Mouse (Mus musculus) adrenal gland, adult 8-10 months (tissue): ENCODE measurements around the gene Zfp280b. TPM values are rescaled to one million over a fixed set of nuclear protein-coding genes. Genes with fewer than 3 reads are reported as not detected.
"Not testable (repeated sequence)": the region's sequence is repeated elsewhere in the genome, so short reads cannot be mapped to it uniquely, and the experiment has no call there.

ENCODE experiments used
- DNase-seq: peaks from one replicate; pipeline ENCODE4 v3.0.0; 2022
- total RNA-seq, 4 experiments: library from RNA; stranded (reverse); gene quantifications; 2 replicates each; pipeline ENCODE4 v1.2.4; 2022

Gene Zfp280b
- total RNA-seq = 10 to 100 TPM in 2 of 4 experiments, 1 to 10 TPM in 2; 8.7 to 10.4 (median 9.5) TPM

DNA sequence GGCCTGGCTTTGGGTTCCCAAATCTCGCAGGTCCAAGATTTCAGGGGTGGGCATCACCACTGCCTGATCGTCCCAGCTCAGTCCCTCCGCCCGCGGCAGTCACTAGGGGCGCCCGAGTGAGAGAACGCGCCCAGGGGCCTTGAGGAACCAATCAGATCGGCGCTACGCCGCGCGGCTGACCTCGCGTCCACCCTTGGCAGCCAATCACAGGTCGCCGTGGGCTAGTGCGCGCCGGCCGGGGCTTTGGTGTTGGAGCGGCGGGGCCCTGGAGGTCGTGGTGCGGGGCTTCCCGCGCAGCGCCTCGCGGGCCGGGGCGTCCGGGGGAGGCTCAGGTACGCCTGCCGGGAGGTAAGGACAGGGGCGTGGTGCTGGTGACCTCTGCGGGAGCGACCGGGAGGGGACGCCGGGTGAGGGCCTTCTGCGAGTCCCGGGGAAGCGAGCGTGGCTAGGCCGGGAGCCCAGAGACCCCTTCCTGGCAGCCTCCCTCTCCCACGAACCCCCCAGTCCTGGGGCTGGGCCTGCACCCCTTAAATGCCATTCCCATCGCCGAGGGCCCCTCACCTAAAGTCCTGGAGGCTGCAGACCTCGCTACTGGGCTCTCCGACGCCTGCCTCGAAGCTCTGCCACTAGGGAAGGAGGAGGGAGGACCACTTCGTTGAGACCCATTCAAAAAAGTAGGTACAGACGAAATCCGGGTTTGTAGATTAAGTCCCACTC, at the start of gene Zfp280b:
TSS of gene Zfp280b (plus strand) at position 249 of the 717 bp plus-strand sequence.
- DNase-seq = peak; percentile 91

DNA sequence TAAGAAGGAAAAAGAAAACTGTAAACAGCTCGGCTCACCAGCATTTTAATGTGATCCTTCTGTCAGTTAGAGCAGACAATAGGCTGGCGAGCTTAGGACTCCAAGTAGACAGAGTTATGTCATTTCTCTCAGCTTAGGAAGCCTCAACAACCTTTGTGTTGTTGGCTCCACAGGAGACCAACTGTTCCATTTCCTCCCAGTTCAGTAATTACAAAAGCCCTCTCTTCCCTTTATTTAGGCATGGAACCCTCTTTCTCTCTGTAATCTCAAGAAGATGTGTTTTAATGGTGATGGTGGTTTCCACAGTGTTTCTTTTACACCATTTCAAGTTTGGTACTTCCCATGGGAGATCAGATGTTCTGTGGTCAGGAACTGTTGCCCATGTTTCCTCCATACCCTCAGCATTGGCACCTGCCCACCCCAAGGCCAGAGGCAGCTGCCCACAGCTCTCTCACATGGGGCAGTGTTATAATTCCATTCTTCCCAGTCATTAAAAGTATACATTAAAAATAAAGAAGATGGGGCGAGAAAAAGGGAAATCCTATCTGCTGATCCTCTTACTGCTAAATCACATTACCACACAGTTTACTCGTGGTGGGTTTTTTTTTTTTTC, 41.9 kb upstream of the Zfp280b start:
- DNase-seq = no peak

DNA sequence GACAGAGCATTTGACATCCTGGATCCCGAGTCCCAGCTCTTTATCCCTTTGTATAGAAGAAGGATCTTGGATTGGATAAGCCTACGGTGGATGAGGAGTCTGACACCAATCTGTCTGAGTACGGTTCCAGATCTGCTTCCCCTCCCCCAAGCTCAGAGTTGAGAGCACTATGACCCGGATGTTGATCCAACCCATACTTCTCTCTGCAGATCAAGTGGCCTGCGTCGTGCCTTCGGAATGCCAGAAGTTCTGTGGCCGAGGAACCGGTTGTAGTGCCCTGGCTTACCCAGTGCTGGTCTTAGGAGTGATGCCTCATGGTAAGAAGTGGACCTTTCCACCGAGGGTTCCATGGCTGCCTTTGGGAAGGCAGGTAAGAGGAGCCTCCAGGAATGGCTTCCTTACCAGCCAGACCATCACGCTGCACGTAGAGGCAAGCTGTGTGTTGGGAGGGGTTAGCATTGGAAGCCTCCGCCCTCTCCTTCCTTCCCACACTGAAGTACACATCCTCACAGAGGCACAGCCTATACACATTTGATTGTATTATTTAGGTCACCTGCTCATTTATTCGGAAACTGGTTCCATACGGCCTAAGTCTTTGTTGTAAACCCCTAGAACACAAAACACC, 38.7 kb upstream of the Zfp280b start:
- DNase-seq = no peak

DNA sequence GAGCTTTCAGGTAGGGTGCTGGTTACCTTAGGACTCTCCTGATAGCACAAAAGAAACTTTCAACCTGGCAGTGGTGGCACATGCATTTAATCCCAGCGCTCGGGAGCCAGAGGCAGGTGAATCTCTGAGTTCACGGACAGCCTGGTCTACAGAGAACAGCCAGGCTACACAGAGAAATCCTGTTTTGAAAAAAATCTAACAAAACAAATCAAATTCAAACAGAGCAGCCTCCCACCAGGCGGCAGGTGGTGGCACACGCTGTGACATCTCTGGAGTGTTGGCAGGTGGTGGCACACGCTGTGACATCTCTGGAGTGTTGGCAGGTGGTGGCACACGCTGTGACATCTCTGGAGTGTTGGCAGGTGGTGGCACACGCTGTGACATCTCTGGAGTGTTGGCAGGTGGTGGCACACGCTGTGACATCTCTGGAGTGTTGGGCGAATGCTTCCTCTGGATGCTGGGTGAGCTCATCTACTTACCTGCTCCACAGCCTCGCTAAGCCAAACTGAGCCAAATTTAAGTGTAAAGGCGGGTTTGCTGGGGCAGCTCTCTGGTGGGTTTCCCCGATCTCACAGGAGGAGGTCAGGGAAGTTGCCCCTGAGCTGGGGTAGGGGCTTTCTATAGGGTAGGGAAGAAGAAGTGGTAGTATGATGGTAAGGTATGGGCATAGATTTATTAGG, 37.8 kb upstream of the Zfp280b start:
- DNase-seq = not testable (repeated sequence)

DNA sequence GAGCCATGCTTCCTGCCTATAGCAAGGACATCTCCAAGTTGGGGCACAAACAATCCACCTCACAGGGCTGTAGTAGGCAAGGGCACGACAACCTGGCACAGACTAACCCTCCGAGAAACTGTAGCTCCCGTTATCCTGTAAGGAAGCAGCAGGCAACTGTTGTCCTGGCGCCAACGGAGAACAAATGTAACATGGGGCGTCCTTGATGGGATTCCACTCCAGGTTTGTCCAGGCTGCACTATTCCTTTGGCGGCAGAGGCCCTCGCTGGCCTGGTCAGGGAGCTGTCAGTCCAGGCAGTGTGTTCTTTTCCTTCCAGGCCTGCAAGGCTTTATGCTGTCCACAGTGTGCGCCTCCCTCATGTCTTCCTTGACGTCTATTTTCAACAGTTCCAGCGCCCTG, 37.0 kb upstream of the Zfp280b start:
- DNase-seq = no peak

DNA sequence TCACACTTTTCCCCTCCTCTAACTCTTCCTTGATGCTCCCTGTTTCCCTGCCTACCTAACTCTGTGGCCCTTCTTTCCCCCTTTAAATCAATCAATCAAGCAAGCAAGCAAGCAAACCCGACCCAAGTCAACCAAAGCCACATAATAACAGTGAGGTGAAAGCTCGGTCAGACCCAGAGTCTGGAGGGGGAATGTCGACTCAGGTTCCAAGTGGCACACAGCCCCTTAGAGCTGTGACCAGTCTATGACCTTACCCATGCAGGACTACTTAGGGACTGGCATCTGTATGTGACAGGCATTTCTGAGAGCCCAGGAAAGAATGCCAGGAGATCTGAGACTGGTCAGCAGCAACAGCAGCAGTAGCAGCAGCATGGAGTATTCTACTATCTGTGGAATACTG, 36.1 kb upstream of the Zfp280b start:
- DNase-seq = no peak

DNA sequence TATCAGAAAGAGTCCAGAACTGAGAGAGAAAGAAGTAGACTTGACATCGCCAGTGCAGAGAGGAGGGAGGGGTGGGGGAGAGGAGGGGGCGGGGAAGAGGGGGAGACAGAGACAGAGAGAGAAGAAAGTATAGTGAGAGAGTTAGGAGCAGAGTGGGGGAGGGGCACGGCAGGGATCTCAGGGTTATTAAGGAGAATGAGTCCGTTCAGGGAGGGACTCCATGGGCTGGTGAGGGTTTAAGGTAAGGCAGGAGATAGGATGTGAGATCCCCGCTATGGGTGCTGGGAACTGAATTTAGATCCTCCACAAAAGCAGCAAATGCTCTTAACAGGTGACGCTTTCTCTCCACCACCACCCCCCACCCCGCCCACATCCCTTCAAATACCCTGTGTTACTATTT, 31.3 kb upstream of the Zfp280b start:
- DNase-seq = no peak

DNA sequence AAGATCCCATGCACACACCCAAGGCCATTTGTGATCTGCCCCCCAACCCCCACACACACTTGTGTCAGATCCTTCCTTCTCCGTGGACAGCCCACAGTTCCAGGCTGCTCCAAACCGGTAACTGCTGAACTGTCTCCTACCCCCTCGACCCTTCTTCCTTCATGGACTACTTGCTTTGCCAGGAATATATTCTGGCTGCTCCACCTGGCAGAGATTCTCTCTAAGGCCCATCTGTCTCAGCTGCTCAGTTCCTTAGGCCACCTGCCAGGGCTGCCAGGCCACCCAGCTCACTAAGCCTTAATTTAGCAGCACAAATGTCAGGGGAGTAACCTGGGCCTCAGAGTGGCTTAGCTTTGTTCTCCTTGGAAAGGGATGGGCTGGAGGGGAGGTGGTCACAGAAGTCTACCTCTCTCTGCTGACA, 30.3 kb upstream of the Zfp280b start:
- peak; percentile 14 for DNase-seq

DNA sequence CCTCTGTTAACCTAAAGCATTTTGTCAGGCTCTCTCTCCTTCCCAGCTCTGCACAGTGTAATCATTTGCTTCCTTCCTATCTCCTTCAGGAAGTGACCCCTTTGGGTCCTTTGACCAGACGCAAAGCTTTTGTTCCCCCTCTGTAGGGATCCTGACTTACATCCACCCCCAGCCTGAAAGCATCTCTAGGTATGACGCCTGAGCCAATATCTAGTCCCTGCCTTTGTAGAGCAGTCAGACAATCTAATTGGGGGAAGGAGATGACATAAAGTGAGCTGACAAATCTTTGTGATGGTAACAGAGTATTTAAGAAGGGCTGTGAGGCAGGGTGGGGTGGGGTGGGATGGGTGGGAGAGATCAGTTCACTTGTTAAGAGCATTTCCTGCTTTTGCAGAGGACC, 29.8 kb upstream of the Zfp280b start:
- no peak for DNase-seq

DNA sequence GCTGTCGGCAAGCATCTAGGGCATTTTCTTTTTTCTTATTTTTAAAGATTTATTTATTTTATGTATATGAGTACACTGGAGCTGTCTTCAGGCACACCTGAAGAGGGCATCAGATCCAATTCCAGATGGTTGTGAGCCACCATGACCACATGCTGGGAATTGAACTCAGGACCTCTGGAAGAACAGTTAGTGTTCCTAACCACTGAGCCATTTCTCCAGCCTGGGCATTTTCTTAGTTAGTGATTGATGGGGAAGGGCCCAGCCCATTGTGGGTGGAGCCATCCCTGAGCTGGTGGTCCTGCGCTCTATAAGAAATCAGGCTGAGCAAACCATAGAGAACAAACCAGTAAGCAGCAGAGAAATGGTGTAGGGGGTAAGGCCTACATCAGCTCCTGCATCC, 29.2 kb upstream of the Zfp280b start:
- DNase-seq = no peak

DNA sequence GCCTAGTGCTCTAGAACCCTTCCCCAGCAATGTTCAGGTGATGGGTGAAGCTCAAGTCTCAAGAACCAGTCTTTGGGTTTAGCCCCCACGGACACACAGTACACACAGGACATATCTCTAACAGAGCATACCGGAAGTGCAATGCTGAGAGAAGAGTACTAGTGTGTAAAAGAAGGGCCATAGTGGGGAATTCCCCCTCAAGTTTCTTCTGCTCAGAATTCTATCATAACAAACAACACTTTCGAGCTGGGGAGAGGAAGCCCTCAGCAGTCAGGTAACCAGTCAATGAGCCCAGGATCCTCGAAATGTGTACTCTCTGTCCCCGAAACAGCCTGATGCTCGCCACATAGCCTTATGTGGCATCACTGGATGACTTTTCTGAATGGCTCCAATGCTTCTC, 26.1 kb upstream of the Zfp280b start:
- no peak for DNase-seq

DNA sequence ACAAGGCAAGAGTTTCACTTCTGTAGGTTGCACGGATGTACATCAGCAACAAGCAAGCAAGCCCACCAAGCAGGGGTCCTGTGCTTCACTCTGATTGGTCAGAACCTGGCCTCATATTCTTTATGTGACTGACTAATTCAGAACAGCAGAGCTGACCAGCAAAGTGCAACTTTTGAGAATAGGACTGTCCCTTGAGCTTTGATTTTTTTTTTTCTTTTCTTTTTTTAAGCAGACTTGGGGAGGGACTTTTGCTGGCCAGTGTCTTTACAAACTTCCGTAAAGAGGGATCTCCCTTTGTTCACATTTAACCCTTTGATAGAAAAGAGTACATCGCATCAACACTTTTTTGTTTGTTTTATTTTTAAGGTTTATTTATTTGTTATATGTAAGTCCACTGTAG, 22.6 kb upstream of the Zfp280b start:
- no peak for DNase-seq

DNA sequence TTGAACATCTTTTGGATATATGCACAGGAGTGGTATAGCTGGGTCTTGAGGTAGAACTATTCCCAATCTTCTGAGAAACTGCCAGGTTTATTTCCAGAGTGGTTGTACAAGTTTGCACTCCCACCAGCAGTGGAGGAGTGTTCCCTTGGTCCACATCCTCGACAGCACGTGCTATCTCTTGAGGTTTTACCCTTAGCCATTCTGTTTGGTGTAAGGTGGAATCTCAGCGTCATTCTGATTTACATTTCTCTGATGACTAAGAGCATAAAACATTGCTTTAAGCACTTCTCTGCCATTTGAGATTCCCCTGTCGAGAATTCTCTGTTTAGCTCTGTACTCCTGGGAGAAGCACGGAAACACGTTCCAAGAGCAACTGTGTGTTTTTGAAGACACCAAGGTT, 19.5 kb upstream of the Zfp280b start:
- no peak for DNase-seq

DNA sequence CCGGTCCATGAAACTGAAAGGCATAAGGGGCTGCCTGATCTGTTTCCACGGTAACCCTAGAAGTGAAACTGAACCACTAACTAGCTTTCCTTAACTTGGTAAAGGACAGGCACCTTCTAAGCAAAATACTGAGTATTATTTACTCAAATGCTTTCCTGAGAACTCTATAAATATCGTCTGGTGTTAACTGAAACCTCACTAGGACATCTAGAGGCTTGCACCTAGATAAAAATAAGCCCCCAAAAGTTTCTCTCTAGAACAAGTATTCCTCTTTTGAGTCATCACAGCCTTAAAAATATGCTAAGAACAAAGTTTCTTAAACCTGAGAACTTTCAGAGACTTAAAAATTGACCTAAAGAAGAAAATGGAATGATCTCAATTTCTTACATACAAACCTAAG, 15.6 kb upstream of the Zfp280b start:
- no peak for DNase-seq

DNA sequence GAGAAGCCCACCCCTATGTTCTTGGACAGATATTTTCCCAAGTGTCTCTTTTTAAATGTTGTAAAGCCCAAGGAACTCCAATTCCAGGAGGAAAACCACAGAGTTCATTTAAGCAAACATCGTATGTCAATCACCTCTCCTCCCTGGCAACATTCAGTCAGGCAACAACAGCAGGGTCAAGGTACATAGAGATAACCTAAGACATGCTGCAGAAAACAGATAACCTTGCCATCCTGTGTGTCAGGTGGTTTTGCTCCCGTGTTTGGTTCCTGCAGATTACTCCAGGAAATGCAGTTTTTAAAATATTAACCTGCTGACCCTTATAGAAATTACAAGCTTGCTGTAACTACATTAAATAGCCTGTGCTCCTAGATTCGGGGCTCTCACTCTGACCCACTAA, 10.7 kb upstream of the Zfp280b start:
- DNase-seq = no peak

DNA sequence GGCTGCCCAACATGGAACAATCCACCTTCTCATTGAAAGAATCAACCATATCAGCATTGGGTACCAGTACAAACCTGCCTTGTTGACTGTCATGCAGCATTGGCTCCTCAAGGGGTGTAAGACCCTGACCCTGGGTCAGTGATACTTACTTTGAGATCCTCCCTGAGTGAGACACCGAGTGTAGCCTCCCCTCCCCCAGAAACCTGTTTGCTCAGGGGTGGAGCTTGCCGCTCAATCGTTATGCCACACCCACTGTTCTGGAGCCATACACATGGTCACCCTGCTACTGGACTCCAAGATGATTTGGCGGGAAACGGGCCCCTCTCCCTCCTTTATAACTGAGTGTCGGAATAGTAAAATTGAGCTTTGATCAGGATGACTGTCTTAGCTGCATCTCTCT, 8.5 kb upstream of the Zfp280b start:
- no peak for DNase-seq

DNA sequence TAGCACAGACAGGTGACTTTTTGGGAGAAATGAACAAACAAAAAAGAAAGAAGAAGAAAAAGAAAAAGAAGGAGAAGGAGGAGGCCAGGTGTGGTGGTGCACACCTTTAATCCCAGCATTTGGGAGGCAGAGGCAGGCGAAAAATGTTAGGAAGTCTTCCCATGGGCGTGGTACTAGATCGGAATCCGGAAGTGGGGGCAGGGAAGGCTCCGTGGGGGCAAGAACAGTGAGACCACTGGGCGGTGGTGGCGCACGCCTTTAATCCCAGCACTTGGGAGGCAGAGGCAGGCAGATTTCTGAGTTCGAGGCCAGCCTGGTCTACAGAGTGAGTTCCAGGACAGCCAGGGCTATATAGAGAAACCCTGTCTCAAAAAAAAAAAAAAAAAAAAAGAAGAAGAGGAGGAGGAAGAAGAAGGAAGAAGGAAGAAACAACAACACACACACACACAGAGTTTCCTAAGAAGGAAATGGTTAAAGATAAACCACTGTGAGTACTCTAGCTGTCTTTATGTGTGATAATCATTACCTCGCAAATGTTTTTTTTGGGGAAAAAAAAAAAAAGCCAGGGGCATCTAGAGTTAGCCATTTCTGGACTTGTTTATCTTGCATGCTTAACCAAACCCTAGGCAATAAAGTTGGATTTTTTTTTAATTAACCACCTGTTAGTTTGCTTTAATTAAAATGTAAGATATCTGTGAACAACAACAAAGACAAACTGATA, 6.8 kb upstream of the Zfp280b start:
- no peak for DNase-seq

DNA sequence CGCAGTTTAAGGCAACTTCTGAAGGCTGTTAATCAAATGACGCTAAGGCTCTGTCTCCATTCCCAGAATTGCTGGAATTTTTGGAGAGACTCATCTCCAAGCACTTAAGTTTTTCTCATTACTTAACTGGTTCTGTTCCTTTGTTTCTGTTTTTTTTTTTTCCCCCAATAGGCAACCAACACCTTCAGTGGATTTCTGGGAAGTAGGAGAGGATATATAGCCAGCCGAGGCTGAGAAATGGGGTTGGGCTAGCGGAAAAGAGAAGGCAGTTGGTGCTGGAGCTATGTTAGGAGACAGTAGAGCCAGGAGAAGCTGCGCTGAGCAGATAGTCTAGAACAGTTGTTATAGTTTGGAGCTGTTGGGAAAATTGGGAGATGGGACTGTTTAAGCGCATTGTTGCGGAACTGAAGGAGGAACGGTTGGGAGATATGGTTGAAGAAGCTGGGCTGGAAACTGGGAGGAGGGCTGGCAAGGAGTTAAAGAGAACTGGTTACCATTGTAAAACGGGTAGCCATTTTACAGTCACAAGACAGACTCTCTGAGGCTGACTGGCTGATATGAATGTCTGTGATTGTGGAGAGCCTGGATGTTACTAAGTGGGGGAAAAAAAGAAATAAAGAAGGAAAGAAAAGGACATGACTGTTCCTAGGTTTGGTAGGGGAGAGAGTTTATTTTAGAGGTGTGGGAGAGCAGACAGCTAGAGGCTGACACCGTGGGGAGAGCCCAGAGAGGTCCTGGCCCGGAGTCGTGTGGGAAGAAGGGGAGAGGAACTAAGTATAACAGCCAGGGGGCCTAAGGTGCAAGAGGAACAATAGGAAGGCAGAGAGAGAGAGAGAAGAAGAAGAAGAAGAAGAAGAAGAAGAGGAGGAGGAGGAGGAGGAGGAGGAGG, 5.1 kb upstream of the Zfp280b start:
- DNase-seq = no peak

DNA sequence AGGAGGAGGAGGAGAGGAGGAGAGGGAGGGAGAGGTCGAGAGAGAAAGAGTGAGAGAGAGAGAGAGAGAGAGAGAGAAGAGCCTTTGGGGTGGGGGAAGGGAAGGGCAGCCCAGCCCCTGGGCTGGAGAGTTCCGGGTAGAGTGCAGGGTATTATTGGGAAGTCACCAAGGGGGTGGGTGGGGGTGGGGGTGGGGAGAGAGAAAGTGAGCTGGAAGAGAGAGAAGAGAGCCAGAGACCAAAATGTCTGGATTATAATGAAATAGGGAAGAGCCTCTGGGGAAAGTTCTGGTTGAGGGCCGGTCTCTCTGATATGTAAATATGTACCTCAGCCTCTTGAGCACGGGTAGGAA, 4.5 kb upstream of the Zfp280b start:
- no peak for DNase-seq

DNA sequence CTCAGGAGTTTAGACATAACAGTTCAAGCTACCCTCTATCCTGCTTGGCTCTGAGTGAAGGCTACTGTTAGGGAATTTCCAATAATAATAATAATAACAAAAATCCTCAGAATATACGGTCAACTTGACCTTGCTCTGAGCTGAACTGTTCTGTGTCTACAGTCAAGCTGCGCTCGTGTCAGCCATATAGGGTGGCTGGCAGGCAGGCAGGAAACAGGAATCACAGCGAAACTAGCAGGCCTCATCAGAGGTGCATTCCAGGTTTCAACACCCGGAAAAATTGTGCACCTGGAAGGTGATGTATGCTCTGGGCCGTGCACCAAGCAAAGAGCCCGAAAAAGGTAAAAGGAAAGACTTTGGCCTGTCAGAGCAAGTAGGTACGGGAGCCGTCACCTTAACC, 4.1 kb upstream of the Zfp280b start:
- no peak for DNase-seq

DNA sequence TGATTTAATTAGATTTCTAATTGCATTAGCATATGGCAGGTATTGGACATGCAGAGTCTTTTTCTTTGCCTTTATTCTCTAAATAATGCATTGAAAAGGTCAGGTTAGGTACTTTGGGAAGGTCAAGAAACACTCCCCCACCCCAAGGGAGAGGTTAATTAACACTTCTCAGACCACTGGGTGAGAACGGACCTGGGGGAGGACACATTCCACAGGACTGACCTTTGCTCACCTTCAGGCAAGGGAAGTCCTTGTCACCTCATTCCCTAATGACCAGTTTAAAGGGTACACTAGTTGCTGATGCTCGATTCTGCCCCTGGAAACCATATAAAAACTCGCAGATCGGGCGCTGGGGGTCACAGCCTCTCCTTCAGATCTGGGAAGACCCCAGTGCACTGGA, 3.2 kb upstream of the Zfp280b start:
- no peak for DNase-seq

DNA sequence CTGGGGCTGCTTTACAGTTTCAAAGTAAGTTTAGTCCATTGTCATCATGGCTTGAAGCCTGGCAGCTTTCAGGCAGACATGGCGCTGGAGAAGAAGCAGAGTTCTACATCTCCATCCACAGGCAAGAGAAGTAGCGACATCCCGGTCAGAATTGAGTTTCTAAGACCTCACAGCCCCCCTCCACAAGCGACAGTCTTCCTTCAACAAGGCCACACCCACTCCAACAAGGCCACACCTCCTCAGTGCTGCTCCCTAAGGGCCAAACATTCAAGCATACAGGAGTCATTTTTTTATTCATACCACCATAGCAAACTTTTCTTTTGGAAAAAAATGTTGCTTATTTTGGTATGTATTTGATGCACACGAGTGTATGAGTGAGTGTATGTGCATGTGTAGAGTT, 2.0 kb upstream of the Zfp280b start:
- DNase-seq = no peak
